Mouse (Mus musculus) MEL (cell line): ENCODE measurements around the gene Utf1.

Experiments
- CTCF ChIP-seq, 3 experiments: IDR thresholded peaks in 2 of 3; conservative IDR thresholded peaks in 1 of 3; 2 replicates each; pipeline ENCODE4 v1.5.1; 2011 to 2012; ENCODE audit warnings: low read length in 3 of 3, low read depth in 2 of 3, mild to moderate bottlenecking in 2 of 3, improper control_type of control experiment in 1 of 3, inconsistent platforms in 1 of 3, mixed read lengths in 1 of 3, moderate library complexity in 1 of 3; ENCODE audit not compliant: control insufficient read depth in 1 of 3, insufficient read depth in 1 of 3, poor library complexity in 1 of 3, severe bottlenecking in 1 of 3
- E2F4 ChIP-seq: IDR thresholded peaks from 2 replicates; pipeline ENCODE4 v1.6.1; 2011; ENCODE audit warnings: low read depth, low read length, improper control_type of control experiment, borderline replicate concordance
- KAT2A ChIP-seq: conservative IDR thresholded peaks from 2 replicates; pipeline ENCODE4 v1.6.1; 2012; ENCODE audit warnings: low read depth, low read length, improper control_type of control experiment, inconsistent platforms
- MAFK ChIP-seq: IDR thresholded peaks from 2 replicates; pipeline ENCODE4 v1.6.1; 2011; ENCODE audit warnings: low read depth, mild to moderate bottlenecking, low read length, improper control_type of control experiment, borderline replicate concordance
- MAX ChIP-seq: IDR thresholded peaks from 2 replicates; pipeline ENCODE4 v1.6.1; 2011; ENCODE audit warnings: low read length, improper control_type of control experiment
- MEF2A ChIP-seq: IDR thresholded peaks from 2 replicates; pipeline ENCODE4 v1.6.1; 2014; ENCODE audit warnings: low read depth, mild to moderate bottlenecking, inconsistent platforms, low read length, improper control_type of control experiment; ENCODE audit not compliant: poor library complexity, insufficient replicate concordance, severe bottlenecking; ENCODE audit errors: extremely low read depth
- POLR2A ChIP-seq, 2 experiments: IDR thresholded peaks; 2 replicates each; pipeline ENCODE4 v1.6.1; 2011 to 2012; ENCODE audit warnings: low read length in 2 of 2, mild to moderate bottlenecking in 2 of 2, control low read depth in 1 of 2, improper control_type of control experiment in 1 of 2, low read depth in 1 of 2, moderate library complexity in 1 of 2; ENCODE audit not compliant: control insufficient read depth in 1 of 2, insufficient read depth in 1 of 2, poor library complexity in 1 of 2
- RCOR1 ChIP-seq: IDR thresholded peaks from 2 replicates; pipeline ENCODE4 v1.6.1; 2012; ENCODE audit warnings: low read depth, mild to moderate bottlenecking, inconsistent platforms, low read length, improper control_type of control experiment
- TCF12 ChIP-seq: IDR thresholded peaks from 2 replicates; pipeline ENCODE4 v1.6.1; 2014; ENCODE audit warnings: low read depth, mild to moderate bottlenecking, inconsistent platforms, low read length, improper control_type of control experiment, moderate library complexity

GRCm38 (mm10) chr7:139914141-139915047 is 29.2 kb upstream of the Utf1 start:
- TF ChIP-seq CTCF (IDR thresholded peaks at IDR 0.05 in 2 of 3, conservative IDR thresholded peaks at IDR 0.05 in 1 of 3; ENCODE audit: control insufficient read depth in 1 of 3, insufficient read depth in 1 of 3, low read depth in 2 of 3, low read length in 3 of 3, poor library complexity in 1 of 3, severe bottlenecking in 1 of 3) (no peak), POLR2A (IDR thresholded peaks at IDR 0.05; ENCODE audit: control insufficient read depth in 1 of 2, insufficient read depth in 1 of 2, low read depth in 1 of 2, low read length in 2 of 2, poor library complexity in 1 of 2) (no peak), KAT2A (no peak), MAX (no peak), TCF12 (no peak), MAFK (no peak), MEF2A (no peak), E2F4 (no peak), RCOR1 (no peak)
